Mouse (Mus musculus): ENCODE measurements around the gene Mfn2. TPM values are rescaled to one million over a fixed set of nuclear protein-coding genes. Genes with fewer than 3 reads are reported as not detected.
A peak's percentile ranks its signal among the peaks of the same experiment; 100 is the strongest.
"Not testable (repeated sequence)": the region's sequence is repeated elsewhere in the genome, so short reads cannot be mapped to it uniquely, and the experiment has no call there.

Gene Mfn2
- polyA plus RNA-seq, 1 experiment from 2014 or later: 65.7 TPM

- DNase-seq (ENCODE audit: low spot score): peak; percentile 87
- Histone ChIP-seq H3K36me3 (peaks cover 24% of the 10 kb centered on the region), H3K4me3 (peak within 1 kb of the TSS; percentile 86), H3K27ac (peak within 1 kb of the TSS; percentile 88), H3K27me3 (ENCODE audit: insufficient read depth, poor library complexity, severe bottlenecking) (no peaks in the 10 kb centered on the region), H3K4me1 (peaks cover 11% of the 10 kb centered on the region), H3K9me3 (no peaks in the 10 kb centered on the region)
- WGBS: 3% methylated on average over 23 of the region's 23 CpGs
Measured at GRCm38 (mm10) chr4:147847614-147848583, 56.6 kb downstream of the Mfn2 start, which contains the start of gene Zfp933. Gene Zfp933 (minus strand): TSS chr4:147848366.

- no peak overlapping the region for H3K4me3 ChIP-seq
- H3K27ac ChIP-seq: no peak overlapping the region
- H3K27me3 ChIP-seq (ENCODE audit: insufficient read depth, poor library complexity, severe bottlenecking): no peaks in the 10 kb centered on the region
- no peak for DNase-seq (ENCODE audit: low spot score)
- H3K9me3 ChIP-seq: peaks cover 6% of the 10 kb centered on the region; the same call in 1 of the 2 replicates
- H3K36me3 ChIP-seq: peaks cover 49% of the 10 kb centered on the region
- H3K4me1 ChIP-seq: peaks cover 5% of the 10 kb centered on the region
- WGBS: 92% methylated on average over 3 of the region's 3 CpGs
Measured at GRCm38 (mm10) chr4:147842871-147843270, 61.6 kb downstream of the Mfn2 start.

- not testable (repeated sequence) for H3K9me3 ChIP-seq; H3K4me3 ChIP-seq; DNase-seq (ENCODE audit: low spot score); H3K27me3 ChIP-seq (ENCODE audit: insufficient read depth, poor library complexity, severe bottlenecking); H3K4me1 ChIP-seq; H3K27ac ChIP-seq
- 97% methylated on average over 16 of the region's 26 CpGs for WGBS
- H3K36me3 ChIP-seq: peaks cover 37% of the 10 kb centered on the region
Measured at GRCm38 (mm10) chr4:147839282-147839681, 65.2 kb downstream of the Mfn2 start.

- no peak overlapping the region for H3K4me3 ChIP-seq
- peaks cover 63% of the 10 kb centered on the region for H3K36me3 ChIP-seq
- 88% methylated on average over 4 of the region's 4 CpGs for WGBS
- H3K27ac ChIP-seq: no peak overlapping the region
- no peaks in the 10 kb centered on the region for H3K27me3 ChIP-seq (ENCODE audit: insufficient read depth, poor library complexity, severe bottlenecking)
- no peak for DNase-seq (ENCODE audit: low spot score)
- H3K9me3 ChIP-seq: peaks cover 24% of the 10 kb centered on the region
- H3K4me1 ChIP-seq: no peaks in the 10 kb centered on the region
Measured at GRCm38 (mm10) chr4:147824389-147824788, 80.1 kb downstream of the Mfn2 start.

Other genes starting within 250 kb of the Mfn2 start
- not detected in 2 replicates for gene Zfp534, start 202.2 kb downstream of the Mfn2 start, polyA plus RNA-seq (2016; fragmentation: Nextera tagmentation; extraction: Ambion mirVana)
- gene Zfp984, start 94.9 kb downstream of the Mfn2 start, polyA plus RNA-seq (2016; fragmentation: Nextera tagmentation; extraction: Ambion mirVana): 8.6 and 10.1 TPM in 2 replicates
- 4.7 and 5.4 TPM in 2 replicates for gene Zfp933, start 56.3 kb downstream of the Mfn2 start, polyA plus RNA-seq (2016; fragmentation: Nextera tagmentation; extraction: Ambion mirVana)
- gene Miip, start 35.9 kb downstream of the Mfn2 start, polyA plus RNA-seq (2016; fragmentation: Nextera tagmentation; extraction: Ambion mirVana): 36.1 and 49.7 TPM in 2 replicates
- gene Fv1, start 35.7 kb downstream of the Mfn2 start, polyA plus RNA-seq (2016; fragmentation: Nextera tagmentation; extraction: Ambion mirVana): 8.7 and 8.8 TPM in 2 replicates
- gene Plod1, start 32.1 kb upstream of the Mfn2 start, polyA plus RNA-seq (2016; fragmentation: Nextera tagmentation; extraction: Ambion mirVana): 40.8 and 44.9 TPM in 2 replicates
- gene 2510039O18Rik, start 36.2 kb upstream of the Mfn2 start, polyA plus RNA-seq (2016; fragmentation: Nextera tagmentation; extraction: Ambion mirVana): 13.6 and 18.5 TPM in 2 replicates
- 124 and 308 TPM in 2 replicates for gene Nppb, start 81.1 kb upstream of the Mfn2 start, polyA plus RNA-seq (2016; fragmentation: Nextera tagmentation; extraction: Ambion mirVana)
- 2,404 and 4,482 TPM in 2 replicates for gene Nppa, start 96.0 kb upstream of the Mfn2 start, polyA plus RNA-seq (2016; fragmentation: Nextera tagmentation; extraction: Ambion mirVana)
- 8.0 and 8.4 TPM in 2 replicates for gene Clcn6, start 134.1 kb upstream of the Mfn2 start, polyA plus RNA-seq (2016; fragmentation: Nextera tagmentation; extraction: Ambion mirVana)
- gene Mthfr, start 134.4 kb upstream of the Mfn2 start, polyA plus RNA-seq (2016; fragmentation: Nextera tagmentation; extraction: Ambion mirVana): 13.5 and 15.6 TPM in 2 replicates
- 20.8 and 25.5 TPM in 2 replicates for gene Agtrap, start 183.3 kb upstream of the Mfn2 start, polyA plus RNA-seq (2016; fragmentation: Nextera tagmentation; extraction: Ambion mirVana)
- gene Mad2l2, start 225.7 kb upstream of the Mfn2 start, polyA plus RNA-seq (2016; fragmentation: Nextera tagmentation; extraction: Ambion mirVana): 43.3 and 51.9 TPM in 2 replicates
- gene Draxin, start 226.0 kb upstream of the Mfn2 start, polyA plus RNA-seq (2016; fragmentation: Nextera tagmentation; extraction: Ambion mirVana): 0.12 and 0.48 TPM in 2 replicates
- 19.5 and 21.1 TPM in 2 replicates for gene Fbxo6, start 247.4 kb upstream of the Mfn2 start, polyA plus RNA-seq (2016; fragmentation: Nextera tagmentation; extraction: Ambion mirVana)